19 mouse cellular contexts compared by ENCODE assay signal in the genomic region with DNA sequence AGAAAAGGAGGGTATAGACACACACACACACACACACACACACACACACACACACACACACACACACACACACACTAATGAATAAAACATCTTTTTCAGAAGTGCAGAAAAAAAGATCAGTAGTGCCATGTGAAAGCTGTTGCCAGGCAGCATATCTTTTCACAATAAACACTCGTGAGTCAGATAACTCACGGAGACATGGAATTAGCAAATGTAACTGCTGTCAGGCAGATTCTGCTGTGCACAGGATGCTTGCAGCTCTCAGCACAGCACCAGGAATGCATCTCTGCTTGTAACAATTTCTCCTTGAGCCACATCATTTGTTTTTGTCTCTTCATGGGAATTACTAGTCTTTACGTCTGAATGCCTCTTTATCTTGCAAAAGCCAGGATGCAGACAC.
DNase-seq lines count a peak whose midpoint lies in the region; ATAC-seq and TF ChIP-seq lines count a peak whose summit lies in the region.
"Had no signal": no experiment of that assay in that cellular context is flagged by ENCODE, and none has a peak within 500 bp of the region (broad histone marks: within the 10 kb centered on the region; RNA-seq: fewer than 3 reads in every experiment).

No protein-coding gene starts in this region.

- no peak overlapping the region for H3K27ac ChIP-seq in forebrain, embryonic 15.5 days (replicated peaks)
- H3K27ac ChIP-seq in forebrain, embryonic 10.5 days, result no peak overlapping the region
- H3K27ac ChIP-seq in forebrain, postnatal 0 days (ENCODE audit: low read depth, low read length), result no peak overlapping the region
- peak overlapping the region; percentile 50; the same call in 1 of the 2 replicates for H3K27ac ChIP-seq in midbrain, embryonic 15.5 days
- no peak overlapping the region for H3K27ac ChIP-seq in liver, embryonic 12.5 days
- H3K27ac ChIP-seq: layer of hippocampus, adult 2 months; limb, embryonic 10.5 days had no signal

- ATAC-seq in forebrain, embryonic 15.5 days (replicated peaks), result peak; percentile 69
- ATAC-seq in forebrain, postnatal 0 days, result peak; percentile 94
- no peak; the same call in 1 of the 2 replicates for ATAC-seq in midbrain, embryonic 15.5 days (replicated peaks)
- no peak for ATAC-seq in liver, embryonic 12.5 days
- ATAC-seq: intestine, postnatal 0 days had no signal

- H3K4me3 ChIP-seq in forebrain, embryonic 15.5 days, result no peak overlapping the region
- no peak overlapping the region for H3K4me3 ChIP-seq in forebrain, embryonic 10.5 days
- no peak overlapping the region for H3K4me3 ChIP-seq in forebrain, postnatal 0 days (ENCODE audit: low read depth, low read length)
- no peak overlapping the region for H3K4me3 ChIP-seq in midbrain, embryonic 15.5 days
- no peak overlapping the region for H3K4me3 ChIP-seq in liver, embryonic 12.5 days
- H3K4me3 ChIP-seq: heart, embryonic 12.5 days; layer of hippocampus, adult 2 months; limb, embryonic 10.5 days; myocyte had no signal

- no peaks in the 10 kb centered on the region for H3K36me3 ChIP-seq in forebrain, embryonic 15.5 days
- H3K36me3 ChIP-seq in forebrain, embryonic 10.5 days (replicated peaks), result no peaks in the 10 kb centered on the region
- no peaks in the 10 kb centered on the region for H3K36me3 ChIP-seq in forebrain, postnatal 0 days (ENCODE audit: insufficient read depth)
- H3K36me3 ChIP-seq in midbrain, embryonic 15.5 days (replicated peaks), result no peaks in the 10 kb centered on the region
- no peaks in the 10 kb centered on the region for H3K36me3 ChIP-seq in liver, embryonic 12.5 days
- H3K36me3 ChIP-seq: heart, embryonic 12.5 days; limb, embryonic 10.5 days had no signal

- no peaks in the 10 kb centered on the region for H3K27me3 ChIP-seq in forebrain, embryonic 15.5 days
- no peaks in the 10 kb centered on the region for H3K27me3 ChIP-seq in forebrain, embryonic 10.5 days (ENCODE audit: poor library complexity, severe bottlenecking)
- no peaks in the 10 kb centered on the region for H3K27me3 ChIP-seq in forebrain, postnatal 0 days (ENCODE audit: insufficient read depth, low read length)
- H3K27me3 ChIP-seq in midbrain, embryonic 15.5 days (replicated peaks), result no peaks in the 10 kb centered on the region
- no peaks in the 10 kb centered on the region for H3K27me3 ChIP-seq in liver, embryonic 12.5 days (replicated peaks)
- H3K27me3 ChIP-seq: heart, embryonic 12.5 days had no signal

- no peak overlapping the region for H3K4me2 ChIP-seq in forebrain, embryonic 15.5 days (replicated peaks)
- no peak overlapping the region for H3K4me2 ChIP-seq in forebrain, postnatal 0 days (ENCODE audit: low read depth)
- H3K4me2 ChIP-seq in midbrain, embryonic 15.5 days, result no peak overlapping the region
- H3K4me2 ChIP-seq in liver, embryonic 12.5 days, result no peak overlapping the region
- H3K4me2 ChIP-seq: heart, embryonic 12.5 days; liver, embryonic 11.5 days had no signal

- no peak for TF ChIP-seq CTCF in forebrain, postnatal 0 days (IDR thresholded peaks at IDR 0.05; ENCODE audit: low read depth)

- WGBS in forebrain, embryonic 15.5 days, result 21% methylated on average over 3 of the region's 3 CpGs
- 51% methylated on average over 3 of the region's 3 CpGs for WGBS in forebrain, embryonic 10.5 days
- 24% methylated on average over 3 of the region's 3 CpGs for WGBS in forebrain, postnatal 0 days
- WGBS in midbrain, embryonic 15.5 days, result 10% methylated on average over 3 of the region's 3 CpGs
- 44% methylated on average over 3 of the region's 3 CpGs for WGBS in liver, embryonic 12.5 days (ENCODE audit: insufficient replicate concordance)

- H3K4me1 ChIP-seq in forebrain, embryonic 15.5 days, result no peaks in the 10 kb centered on the region
- peaks cover 7% of the 10 kb centered on the region for H3K4me1 ChIP-seq in forebrain, embryonic 10.5 days
- H3K4me1 ChIP-seq in forebrain, postnatal 0 days (ENCODE audit: insufficient read depth), result no peaks in the 10 kb centered on the region
- H3K4me1 ChIP-seq in midbrain, embryonic 15.5 days, result peaks cover 5% of the 10 kb centered on the region
- H3K4me1 ChIP-seq in liver, embryonic 12.5 days, result no peaks in the 10 kb centered on the region
- H3K4me1 ChIP-seq: heart, embryonic 12.5 days; limb, embryonic 10.5 days had no signal

- H3K9ac ChIP-seq in forebrain, embryonic 15.5 days (replicated peaks), result no peak overlapping the region
- H3K9ac ChIP-seq in forebrain, postnatal 0 days, result no peak overlapping the region
- H3K9ac ChIP-seq in midbrain, embryonic 15.5 days, result no peak overlapping the region
- no peak overlapping the region for H3K9ac ChIP-seq in liver, embryonic 12.5 days
- H3K9ac ChIP-seq: heart, embryonic 12.5 days had no signal

- no peak for DNase-seq in forebrain, embryonic 10.5 days (ENCODE audit: extremely low spot score, low spot score)
- peak; percentile 5 for DNase-seq in retina, postnatal 1 day
- no peak for DNase-seq in retina, embryonic 14.5 days (ENCODE audit: low spot score)
- DNase-seq in forebrain, postnatal 0 days, result peak; percentile 56
- DNase-seq in c-Kit-positive CD71-positive TER-119-positive erythroid progenitor cells, embryonic 14.5 days (ENCODE audit: low spot score), result no peak
- DNase-seq: adrenal gland, postnatal 36 days; cerebellum, postnatal 10 days; gastrocnemius, postnatal 36 days; heart, postnatal 36 days; right cerebral cortex, adult 18-20 months had no signal

- H3K9me3 ChIP-seq in forebrain, embryonic 15.5 days, result no peaks in the 10 kb centered on the region
- no peaks in the 10 kb centered on the region for H3K9me3 ChIP-seq in forebrain, embryonic 10.5 days
- no peaks in the 10 kb centered on the region for H3K9me3 ChIP-seq in forebrain, postnatal 0 days (ENCODE audit: low read length)
- no peaks in the 10 kb centered on the region for H3K9me3 ChIP-seq in midbrain, embryonic 15.5 days
- H3K9me3 ChIP-seq in liver, embryonic 12.5 days (replicated peaks), result no peaks in the 10 kb centered on the region
- H3K9me3 ChIP-seq: heart, embryonic 12.5 days; limb, embryonic 10.5 days had no signal

Comparison
In these comparisons a context has a peak if more than half of its experiments do, and no peak if none do; other contexts are left out.
1. DNase-seq: peak in retina, postnatal 1 day (single experiment) and forebrain, postnatal 0 days (single experiment); none in forebrain, embryonic 10.5 days (single experiment), retina, embryonic 14.5 days (single experiment) and c-Kit-positive CD71-positive TER-119-positive erythroid progenitor cells, embryonic 14.5 days (single experiment).
2. ATAC-seq: peak in forebrain, embryonic 15.5 days (single experiment) and forebrain, postnatal 0 days (single experiment); none in midbrain, embryonic 15.5 days (single experiment) and liver, embryonic 12.5 days (single experiment).